Mouse (Mus musculus) hindbrain, embryonic 12.5 days (tissue): ENCODE measurements around the gene Gnpnat1. TPM values are rescaled to one million over a fixed set of nuclear protein-coding genes. Genes with fewer than 3 reads are reported as not detected.

Experiments
- ATAC-seq: fragments of 200-750 bp; cut with Nextera tagmentation; 2 replicates; pipeline ENCODE4 v1.8.0; 2017; ENCODE audit warnings: moderate TSS enrichment; ENCODE audit not compliant: low FRiP score
- H3K27ac ChIP-seq: fragments of 300-500 bp; sonication (generic); 2 replicates; pipeline ENCODE4 v1.5.1; 2016; ENCODE audit warnings: mild to moderate bottlenecking
- H3K27me3 ChIP-seq: fragments of 300-500 bp; sonication (generic); 2 replicates; pipeline ENCODE4 v1.6.1; 2016; ENCODE audit warnings: mild to moderate bottlenecking
- H3K36me3 ChIP-seq: fragments of 300-500 bp; sonication (generic); 2 replicates; pipeline ENCODE4 v1.6.1; 2016; ENCODE audit warnings: mild to moderate bottlenecking
- H3K4me1 ChIP-seq: fragments of 300-500 bp; sonication (generic); 2 replicates; pipeline ENCODE4 v1.6.1; 2016
- H3K4me2 ChIP-seq: fragments of 300-500 bp; sonication (generic); replicated peaks from 2 replicates; pipeline ENCODE4 v1.6.1; 2016; ENCODE audit warnings: mild to moderate bottlenecking
- H3K4me3 ChIP-seq: fragments of 300-500 bp; sonication (generic); 2 replicates; pipeline ENCODE4 v1.5.1; 2016; ENCODE audit warnings: mild to moderate bottlenecking
- H3K9ac ChIP-seq: fragments of 300-500 bp; sonication (generic); 2 replicates; pipeline ENCODE4 v1.6.1; 2016; ENCODE audit warnings: mild to moderate bottlenecking, moderate library complexity
- H3K9me3 ChIP-seq: fragments of 300-500 bp; sonication (generic); replicated peaks from 2 replicates; pipeline ENCODE4 v1.6.1; 2016; ENCODE audit warnings: mild to moderate bottlenecking
- WGBS: fragments of 180-500 bp; shearing (Covaris S2); methylation state at CpG from one replicate; pipeline ENCODE4 v1.1.7; 2016; 5-methylcytosine and 5-hydroxymethylcytosine counted together
- microRNA-seq: library from miRNA; unstranded; fragments of <30 nt; microRNA quantifications from one replicate; pipeline ENCODE4, GENCODE M21; 2017
- polyA plus RNA-seq: library from polyadenylated mRNA; unstranded; fragments of >200 nt; fragmentation: Nextera tagmentation; extraction: Ambion mirVana; gene quantifications from 2 replicates; pipeline ENCODE4 v1.2.1, GENCODE M21; 2016

Gnpnat1 gene
- polyA plus RNA-seq, 1 experiment from 2014 or later = 39.1 TPM

GRCm38 (mm10) chr14:45328072-45328713 is 76.5 kb downstream of the Gnpnat1 start:
- no peak overlapping the region for H3K27ac ChIP-seq
- H3K4me1 ChIP-seq = peaks cover 11% of the 10 kb centered on the region
- no peak overlapping the region for H3K4me2 ChIP-seq
- H3K36me3 ChIP-seq = peaks cover 19% of the 10 kb centered on the region
- H3K27me3 ChIP-seq = no peaks in the 10 kb centered on the region
- 91% methylated on average over 4 of the region's 4 CpGs for WGBS
- no peaks in the 10 kb centered on the region for H3K9me3 ChIP-seq
- ATAC-seq = no peak
- no peak overlapping the region for H3K9ac ChIP-seq
- no peak overlapping the region for H3K4me3 ChIP-seq

Small RNA genes lying within 50 kb of the gene (microRNA-seq; reads per million reads assigned to microRNA genes)
- not detected for gene Gm25353

Other genes with a start within 250 kb of the Gnpnat1 start
- 11.7 and 12.1 TPM in 2 replicates for gene Gpr137c, start 185.2 kb downstream of the Gnpnat1 start, polyA plus RNA-seq
- 31.8 and 33.0 TPM in 2 replicates for gene Txndc16, start 184.6 kb downstream of the Gnpnat1 start, polyA plus RNA-seq
- 40.9 and 41.2 TPM in 2 replicates for gene Ero1l, start 86.1 kb downstream of the Gnpnat1 start, polyA plus RNA-seq
- gene Psmc6, start 75.1 kb downstream of the Gnpnat1 start, polyA plus RNA-seq = 197 and 206 TPM in 2 replicates
- gene Styx, start 53.8 kb downstream of the Gnpnat1 start, polyA plus RNA-seq = 46.2 and 58.4 TPM in 2 replicates
- 75.1 and 84.3 TPM in 2 replicates for gene Fermt2, start 125.2 kb upstream of the Gnpnat1 start, polyA plus RNA-seq